Mouse (Mus musculus) forebrain, embryonic 14.5 days (tissue): ENCODE measurements around the gene Slc22a29. TPM values are rescaled to one million over a fixed set of nuclear protein-coding genes. Genes with fewer than 3 reads are reported as not detected.
A peak's percentile ranks its signal among the peaks of the same experiment; 100 is the strongest.
"Not testable (repeated sequence)": the region's sequence is repeated elsewhere in the genome, so short reads cannot be mapped to it uniquely, and the experiment has no call there.

Experiments used
- ATAC-seq: fragments of 200-750 bp; cut with Nextera tagmentation; 2 replicates; pipeline ENCODE4 v1.8.0; 2017; ENCODE audit warnings: mild to moderate bottlenecking, moderate library complexity
- DNase-seq: peaks from one replicate; pipeline ENCODE4 v3.0.0-alpha.2; 2015; ENCODE audit warnings: low spot score
- H3K27ac ChIP-seq: fragments of 300-500 bp; sonication (generic); 2 replicates; pipeline ENCODE4 v1.5.1; 2014; ENCODE audit warnings: low read depth, mild to moderate bottlenecking, control low read depth, low read length, moderate library complexity
- H3K27me3 ChIP-seq: fragments of 300-500 bp; sonication (generic); replicated peaks from 2 replicates; pipeline ENCODE4 v1.6.1; 2014; ENCODE audit warnings: low read length, control low read depth, mixed read lengths; ENCODE audit not compliant: control insufficient read depth, insufficient read depth
- H3K36me3 ChIP-seq: fragments of 300-500 bp; sonication (generic); 2 replicates; pipeline ENCODE4 v1.6.1; 2014; ENCODE audit warnings: low read length, control low read depth; ENCODE audit not compliant: control insufficient read depth, insufficient read depth
- H3K4me1 ChIP-seq: fragments of 300-500 bp; sonication (generic); 2 replicates; pipeline ENCODE4 v1.6.1; 2014; ENCODE audit warnings: antibody characterized with exemption, low read length, control low read depth; ENCODE audit not compliant: control insufficient read depth, insufficient read depth
- H3K4me2 ChIP-seq: fragments of 300-500 bp; sonication (generic); 2 replicates; pipeline ENCODE4 v1.6.1; 2014; ENCODE audit warnings: mild to moderate bottlenecking, control low read depth, low read length
- H3K4me3 ChIP-seq: fragments of 300-500 bp; sonication (generic); 2 replicates; pipeline ENCODE4 v1.5.1; 2014; ENCODE audit warnings: low read depth, low read length, control low read depth
- H3K9ac ChIP-seq: fragments of 300-500 bp; sonication (generic); 2 replicates; pipeline ENCODE4 v1.6.1; 2014; ENCODE audit warnings: mild to moderate bottlenecking, low read length, control low read depth, moderate library complexity
- H3K9me3 ChIP-seq: fragments of 300-500 bp; sonication (generic); replicated peaks from 2 replicates; pipeline ENCODE4 v1.6.1; 2016; ENCODE audit warnings: low read length, control low read depth, mixed read lengths; ENCODE audit not compliant: control insufficient read depth
- WGBS: fragments of 180-500 bp; shearing (Covaris S2); extraction: QIAGEN DNeasy Blood & Tissue Kit; methylation state at CpG from one replicate; pipeline ENCODE4 v1.1.7; 2014; 5-methylcytosine and 5-hydroxymethylcytosine counted together
- polyA plus RNA-seq: library from polyadenylated mRNA; unstranded; fragments of >200 nt; fragmentation: Nextera tagmentation; extraction: Ambion mirVana; gene quantifications from 2 replicates; pipeline ENCODE4 v1.2.1, GENCODE M21; 2014

Slc22a29 gene
- polyA plus RNA-seq, result 0.14 TPM in 1 of 2 replicates, not detected in the other

GRCm38 (mm10) chr19:8218800-8219199 lies at the start of gene Slc22a29:
Gene Slc22a29 (minus strand): TSS chr19:8218900.
- WGBS, result 84% methylated on average over 2 of the region's 2 CpGs
- Histone ChIP-seq H3K27me3 (no peaks in the 10 kb centered on the region), H3K36me3 (no peaks in the 10 kb centered on the region), H3K4me2 (no peak within 1 kb of the TSS), H3K9ac (no peak within 1 kb of the TSS), H3K4me1 (no peaks in the 10 kb centered on the region), H3K9me3 (no peaks in the 10 kb centered on the region), H3K4me3 (no peak within 1 kb of the TSS), H3K27ac (no peak within 1 kb of the TSS)
- ATAC-seq (no peak), DNase-seq (no peak)

- Histone ChIP-seq H3K27me3 (no peaks in the 10 kb centered on the region), H3K4me3 (no peak overlapping the region), H3K4me1 (no peaks in the 10 kb centered on the region), H3K36me3 (no peaks in the 10 kb centered on the region), H3K9ac (no peak overlapping the region), H3K27ac (no peak overlapping the region), H3K9me3 (0 out of 2 replicates have a peak, but pooled peaks cover 2% of the 10 kb centered on the region), H3K4me2 (no peak overlapping the region)
- 80% methylated on average over 3 of the region's 3 CpGs for WGBS
- no peak for DNase-seq
- ATAC-seq, result no peak
Observed at GRCm38 (mm10) chr19:8265324-8265723, 46.6 kb upstream of the Slc22a29 start.

GRCm38 (mm10) chr19:8252705-8253037 lies 34.0 kb upstream of the Slc22a29 start:
- H3K36me3 ChIP-seq, result no peaks in the 10 kb centered on the region
- ATAC-seq (peak; percentile 40; the same call in 1 of the 2 replicates), DNase-seq (peak; percentile 1)
- H3K9me3 ChIP-seq, result peaks cover 5% of the 10 kb centered on the region; the same call in 1 of the 2 replicates
- H3K27me3 ChIP-seq, result no peaks in the 10 kb centered on the region
- H3K27ac ChIP-seq, result no peak overlapping the region
- peak overlapping the region; percentile 65; the same call in 1 of the 2 replicates for H3K9ac ChIP-seq
- peak overlapping the region; percentile 44 for H3K4me3 ChIP-seq
- 33% methylated on average over 3 of the region's 3 CpGs for WGBS
- no peaks in the 10 kb centered on the region for H3K4me1 ChIP-seq
- peak overlapping the region; percentile 56 for H3K4me2 ChIP-seq

- Histone ChIP-seq H3K36me3 (no peaks in the 10 kb centered on the region), H3K4me2 (peak overlapping the region; percentile 56), H3K27me3 (no peaks in the 10 kb centered on the region), H3K9ac (peak overlapping the region; percentile 65), H3K4me1 (no peaks in the 10 kb centered on the region), H3K27ac (peak overlapping the region; percentile 63; the same call in 1 of the 2 replicates), H3K9me3 (peaks cover 5% of the 10 kb centered on the region; the same call in 1 of the 2 replicates), H3K4me3 (peak overlapping the region; percentile 44)
- ATAC-seq (peak; percentile 83), DNase-seq (peak; percentile 49)
- WGBS, result 15% methylated on average over 35 of the region's 58 CpGs
Observed at GRCm38 (mm10) chr19:8251896-8252704, 33.4 kb upstream of the Slc22a29 start.

- Histone ChIP-seq H3K36me3 (no peaks in the 10 kb centered on the region), H3K27ac (no peak overlapping the region), H3K4me3 (no peak overlapping the region), H3K4me1 (no peaks in the 10 kb centered on the region), H3K9me3 (no peaks in the 10 kb centered on the region), H3K4me2 (no peak overlapping the region), H3K9ac (no peak overlapping the region), H3K27me3 (no peaks in the 10 kb centered on the region)
- no peak for ATAC-seq
- no peak for DNase-seq
Observed at GRCm38 (mm10) chr19:8228916-8229315, 10.2 kb upstream of the Slc22a29 start.

GRCm38 (mm10) chr19:8148787-8149523 lies 69.7 kb downstream of the Slc22a29 start:
- no peak overlapping the region for H3K9ac ChIP-seq
- no peaks in the 10 kb centered on the region for H3K27me3 ChIP-seq
- no peak for ATAC-seq
- no peaks in the 10 kb centered on the region for H3K36me3 ChIP-seq
- 59% methylated on average over 2 of the region's 2 CpGs for WGBS
- no peak for DNase-seq
- no peak overlapping the region for H3K27ac ChIP-seq
- H3K4me3 ChIP-seq, result no peak overlapping the region
- H3K4me2 ChIP-seq, result no peak overlapping the region
- peaks cover 13% of the 10 kb centered on the region; the same call in 1 of the 2 replicates for H3K9me3 ChIP-seq
- no peaks in the 10 kb centered on the region for H3K4me1 ChIP-seq

GRCm38 (mm10) chr19:8142716-8143115 lies 76.0 kb downstream of the Slc22a29 start:
- H3K27ac ChIP-seq, H3K4me1 ChIP-seq, H3K27me3 ChIP-seq, H3K9ac ChIP-seq, DNase-seq, H3K9me3 ChIP-seq, H3K4me2 ChIP-seq, ATAC-seq, H3K4me3 ChIP-seq, H3K36me3 ChIP-seq: not testable (repeated sequence)
- 84% methylated on average over 2 of the region's 2 CpGs for WGBS

GRCm38 (mm10) chr19:8134127-8134841 lies 84.4 kb downstream of the Slc22a29 start:
- DNase-seq, H3K36me3 ChIP-seq, H3K27me3 ChIP-seq, H3K4me2 ChIP-seq, ATAC-seq, H3K27ac ChIP-seq, H3K4me3 ChIP-seq, H3K9ac ChIP-seq, H3K9me3 ChIP-seq, H3K4me1 ChIP-seq: not testable (repeated sequence)
- WGBS, result 80% methylated on average over 14 of the region's 14 CpGs
